Comparison of ENCODE assay signal across 21 mouse cellular contexts in genomic region chr1:12437894-12438293, GRCm38 (mm10).
DNase-seq lines count a peak whose midpoint lies in the region; ATAC-seq lines count a peak whose summit lies in the region.
"Had no signal": no experiment of that assay in that cellular context is flagged by ENCODE, and none has a peak within 500 bp of the region (broad histone marks: within the 10 kb centered on the region; RNA-seq: fewer than 3 reads in every experiment).

No protein-coding gene starts in this region.

- no peaks in the 10 kb centered on the region for H3K9me3 ChIP-seq in kidney, embryonic 14.5 days (ENCODE audit: control insufficient read depth, low read length)
- peaks cover 7% of the 10 kb centered on the region; the same call in 1 of the 2 replicates for H3K9me3 ChIP-seq in limb, embryonic 13.5 days
- H3K9me3 ChIP-seq in limb, embryonic 10.5 days (replicated peaks), result no peaks in the 10 kb centered on the region
- H3K9me3 ChIP-seq: embryonic facial prominence, embryonic 12.5 days; forebrain, embryonic 15.5 days; heart, embryonic 10.5 days had no signal

- H3K9ac ChIP-seq in kidney, embryonic 14.5 days (ENCODE audit: low read depth, low read length), result no peak overlapping the region
- no peak overlapping the region for H3K9ac ChIP-seq in limb, embryonic 13.5 days
- H3K9ac ChIP-seq: embryonic facial prominence, embryonic 12.5 days; forebrain, embryonic 15.5 days; hindbrain, embryonic 12.5 days had no signal

- H3K4me3 ChIP-seq in kidney, embryonic 14.5 days (ENCODE audit: low read length), result no peak overlapping the region
- H3K4me3 ChIP-seq in limb, embryonic 13.5 days, result no peak overlapping the region
- no peak overlapping the region for H3K4me3 ChIP-seq in limb, embryonic 10.5 days
- H3K4me3 ChIP-seq: embryonic facial prominence, embryonic 12.5 days; forebrain, embryonic 15.5 days; heart, embryonic 10.5 days; hindbrain, embryonic 12.5 days had no signal

- no peaks in the 10 kb centered on the region for H3K4me1 ChIP-seq in kidney, embryonic 14.5 days (ENCODE audit: control insufficient read depth, insufficient read depth, low read length)
- H3K4me1 ChIP-seq in limb, embryonic 13.5 days, result peaks cover 15% of the 10 kb centered on the region
- peaks cover 17% of the 10 kb centered on the region for H3K4me1 ChIP-seq in limb, embryonic 10.5 days
- H3K4me1 ChIP-seq: forebrain, embryonic 15.5 days; heart, embryonic 10.5 days; hindbrain, embryonic 12.5 days had no signal

- no peak for DNase-seq in kidney, postnatal 36 days
- DNase-seq in limb, embryonic 10.5 days (ENCODE audit: low spot score), result no peak
- DNase-seq in forelimb bud, embryonic 11.5 days (ENCODE audit: low read depth, low spot score), result peak; percentile 20
- no peak for DNase-seq in cerebellum, postnatal 25 days
- DNase-seq: adrenal gland, postnatal 25 days; cerebellum, adult 18-20 months; cerebellum, adult 9-11 months; gastrocnemius, postnatal 10 days; heart, adult 18-20 months; heart, postnatal 10 days; heart, postnatal 4 days had no signal

- ATAC-seq in kidney, embryonic 14.5 days (ENCODE audit: low FRiP score, low TSS enrichment), result peak; percentile 57; the same call in 1 of the 2 replicates
- ATAC-seq in limb, embryonic 13.5 days (ENCODE audit: low FRiP score, low read depth), result no peak
- ATAC-seq: activated CD4-positive, CD25-positive, alpha-beta regulatory T cell, adult 4 months; forebrain, embryonic 15.5 days; hindbrain, embryonic 16.5 days; Patski had no signal

- H3K27ac ChIP-seq in kidney, embryonic 14.5 days (ENCODE audit: low read depth, low read length), result no peak overlapping the region
- peak overlapping the region; percentile 22; the same call in 1 of the 2 replicates for H3K27ac ChIP-seq in limb, embryonic 13.5 days
- H3K27ac ChIP-seq in limb, embryonic 10.5 days, result no peak overlapping the region
- H3K27ac ChIP-seq: embryonic facial prominence, embryonic 12.5 days; forebrain, embryonic 15.5 days; heart, embryonic 10.5 days; hindbrain, embryonic 12.5 days had no signal

- H3K27me3 ChIP-seq in kidney, embryonic 14.5 days (ENCODE audit: control insufficient read depth, insufficient read depth, low read length), result no peaks in the 10 kb centered on the region
- no peaks in the 10 kb centered on the region for H3K27me3 ChIP-seq in limb, embryonic 13.5 days
- no peaks in the 10 kb centered on the region for H3K27me3 ChIP-seq in limb, embryonic 10.5 days (ENCODE audit: low read depth, poor library complexity, severe bottlenecking)
- H3K27me3 ChIP-seq: CH12.LX; embryonic facial prominence, embryonic 12.5 days; forebrain, embryonic 15.5 days; hindbrain, embryonic 12.5 days; Patski had no signal

- H3K36me3 ChIP-seq in kidney, embryonic 14.5 days (ENCODE audit: control insufficient read depth, insufficient read depth, low read length), result no peaks in the 10 kb centered on the region
- no peaks in the 10 kb centered on the region for H3K36me3 ChIP-seq in limb, embryonic 13.5 days
- no peaks in the 10 kb centered on the region for H3K36me3 ChIP-seq in limb, embryonic 10.5 days
- H3K36me3 ChIP-seq: embryonic facial prominence, embryonic 12.5 days; forebrain, embryonic 15.5 days; heart, embryonic 10.5 days; hindbrain, embryonic 12.5 days had no signal

- no peak overlapping the region for H3K4me2 ChIP-seq in kidney, embryonic 14.5 days (replicated peaks; ENCODE audit: low read depth, low read length)
- no peak overlapping the region for H3K4me2 ChIP-seq in limb, embryonic 13.5 days (replicated peaks)
- H3K4me2 ChIP-seq: embryonic facial prominence, embryonic 12.5 days; forebrain, embryonic 15.5 days; hindbrain, embryonic 12.5 days had no signal

- WGBS in kidney, embryonic 14.5 days, result 38% methylated on average over 2 of the region's 2 CpGs
- 26% methylated on average over 2 of the region's 2 CpGs for WGBS in limb, embryonic 13.5 days
- WGBS in limb, embryonic 10.5 days, result 46% methylated on average over 2 of the region's 2 CpGs
